Mouse (Mus musculus) liver, adult 2 months (tissue): ENCODE data around the gene 4930432K21Rik.

Experiments used
- CTCF ChIP-seq: fragments of 200-500 bp; IDR thresholded peaks from 2 replicates; pipeline ENCODE4 v1.5.1; 2011; ENCODE audit warnings: low read depth, low read length, control low read depth
- POLR2A ChIP-seq: fragments of 200-500 bp; IDR thresholded peaks from 2 replicates; pipeline ENCODE4 v1.6.1; 2011; ENCODE audit warnings: low read length, control low read depth; ENCODE audit not compliant: insufficient read depth; ENCODE audit errors: extremely low read depth

- TF ChIP-seq CTCF (no peak), POLR2A (no peak)
These were observed 60.9 kb downstream of the 4930432K21Rik start for GRCm38 (mm10) chr8:84208381-84209380.
